Mouse (Mus musculus): ENCODE results near the gene Pde11a. TPM values are rescaled to one million over a fixed set of nuclear protein-coding genes. Genes with fewer than 3 reads are reported as not detected.

Gene Pde11a
- polyA plus RNA-seq, 1 experiment from 2014 or later, result not detected

GRCm38 (mm10) chr2:75991581-75992205, 346.9 kb downstream of the Pde11a start:
- Histone ChIP-seq H3K4me1 (ENCODE audit: control insufficient read depth, insufficient read depth, low read length) (no peaks in the 10 kb centered on the region), H3K4me3 (ENCODE audit: low read depth, low read length) (no peak overlapping the region), H3K9ac (ENCODE audit: low read length) (no peak overlapping the region), H3K27ac (ENCODE audit: low read depth, low read length) (no peak overlapping the region), H3K4me2 (no peak overlapping the region), H3K27me3 (ENCODE audit: control insufficient read depth, insufficient read depth, low read length) (no peaks in the 10 kb centered on the region), H3K9me3 (ENCODE audit: control insufficient read depth, low read length) (no peaks in the 10 kb centered on the region), H3K36me3 (ENCODE audit: control insufficient read depth, insufficient read depth, low read length) (no peaks in the 10 kb centered on the region)
- ATAC-seq (ENCODE audit: low FRiP score) (no peak), DNase-seq (ENCODE audit: low spot score, missing footprints) (peak; percentile 68)
- WGBS, result 65% methylated on average over 6 of the region's 6 CpGs

- Histone ChIP-seq H3K27me3 (ENCODE audit: control insufficient read depth, insufficient read depth, low read length) (no peaks in the 10 kb centered on the region), H3K36me3 (ENCODE audit: control insufficient read depth, insufficient read depth, low read length) (no peaks in the 10 kb centered on the region), H3K9me3 (ENCODE audit: control insufficient read depth, low read length) (no peaks in the 10 kb centered on the region), H3K27ac (ENCODE audit: low read depth, low read length) (no peak overlapping the region), H3K9ac (ENCODE audit: low read length) (no peak overlapping the region), H3K4me2 (no peak overlapping the region), H3K4me3 (ENCODE audit: low read depth, low read length) (no peak overlapping the region), H3K4me1 (ENCODE audit: control insufficient read depth, insufficient read depth, low read length) (no peaks in the 10 kb centered on the region)
- ATAC-seq (ENCODE audit: low FRiP score), result peak; percentile 69; the same call in 1 of the 2 replicates
- peak; percentile 94 for DNase-seq (ENCODE audit: low spot score, missing footprints)
- 59% methylated on average over 13 of the region's 13 CpGs for WGBS
Measured at GRCm38 (mm10) chr2:75990885-75991539, 347.6 kb downstream of the Pde11a start.

- Histone ChIP-seq H3K9ac (ENCODE audit: low read length) (no peak overlapping the region), H3K27ac (ENCODE audit: low read depth, low read length) (no peak overlapping the region), H3K27me3 (ENCODE audit: control insufficient read depth, insufficient read depth, low read length) (no peaks in the 10 kb centered on the region), H3K4me3 (ENCODE audit: low read depth, low read length) (no peak overlapping the region), H3K9me3 (ENCODE audit: control insufficient read depth, low read length) (no peaks in the 10 kb centered on the region), H3K36me3 (ENCODE audit: control insufficient read depth, insufficient read depth, low read length) (no peaks in the 10 kb centered on the region), H3K4me2 (no peak overlapping the region), H3K4me1 (ENCODE audit: control insufficient read depth, insufficient read depth, low read length) (no peaks in the 10 kb centered on the region; the same call in 1 of the 2 replicates)
- ATAC-seq (ENCODE audit: low FRiP score), result no peak
- peak; percentile 83 for DNase-seq (ENCODE audit: low spot score, missing footprints)
- 69% methylated on average over 4 of the region's 4 CpGs for WGBS
Measured at GRCm38 (mm10) chr2:75989694-75990093, 348.9 kb downstream of the Pde11a start.

GRCm38 (mm10) chr2:75988779-75989363, 349.7 kb downstream of the Pde11a start:
- Histone ChIP-seq H3K36me3 (ENCODE audit: control insufficient read depth, insufficient read depth, low read length) (no peaks in the 10 kb centered on the region), H3K4me3 (ENCODE audit: low read depth, low read length) (no peak overlapping the region), H3K4me2 (no peak overlapping the region), H3K4me1 (ENCODE audit: control insufficient read depth, insufficient read depth, low read length) (no peaks in the 10 kb centered on the region; the same call in 1 of the 2 replicates), H3K27ac (ENCODE audit: low read depth, low read length) (peak overlapping the region; percentile 18; the same call in 1 of the 2 replicates), H3K9me3 (ENCODE audit: control insufficient read depth, low read length) (no peaks in the 10 kb centered on the region), H3K9ac (ENCODE audit: low read length) (no peak overlapping the region), H3K27me3 (ENCODE audit: control insufficient read depth, insufficient read depth, low read length) (no peaks in the 10 kb centered on the region)
- no peak for ATAC-seq (ENCODE audit: low FRiP score)
- 45% methylated on average over 7 of the region's 7 CpGs for WGBS
- DNase-seq (ENCODE audit: low spot score, missing footprints), result no peak

GRCm38 (mm10) chr2:75988378-75988777, 350.2 kb downstream of the Pde11a start:
- Histone ChIP-seq H3K9me3 (ENCODE audit: control insufficient read depth, low read length) (no peaks in the 10 kb centered on the region), H3K4me1 (ENCODE audit: control insufficient read depth, insufficient read depth, low read length) (no peaks in the 10 kb centered on the region; the same call in 1 of the 2 replicates), H3K4me3 (ENCODE audit: low read depth, low read length) (no peak overlapping the region), H3K27ac (ENCODE audit: low read depth, low read length) (no peak overlapping the region; the same call in 1 of the 2 replicates), H3K36me3 (ENCODE audit: control insufficient read depth, insufficient read depth, low read length) (no peaks in the 10 kb centered on the region), H3K27me3 (ENCODE audit: control insufficient read depth, insufficient read depth, low read length) (no peaks in the 10 kb centered on the region), H3K4me2 (no peak overlapping the region), H3K9ac (ENCODE audit: low read length) (no peak overlapping the region)
- DNase-seq (ENCODE audit: low spot score, missing footprints) (no peak), ATAC-seq (ENCODE audit: low FRiP score) (no peak)
- 79% methylated on average over 4 of the region's 4 CpGs for WGBS

- WGBS, result 78% methylated on average over 9 of the region's 9 CpGs
- H3K4me3 ChIP-seq (ENCODE audit: low read depth, low read length), result no peak overlapping the region
- H3K9me3 ChIP-seq (ENCODE audit: control insufficient read depth, low read length), result no peaks in the 10 kb centered on the region
- no peaks in the 10 kb centered on the region for H3K27me3 ChIP-seq (ENCODE audit: control insufficient read depth, insufficient read depth, low read length)
- ATAC-seq (ENCODE audit: low FRiP score), result no peak
- no peak overlapping the region for H3K27ac ChIP-seq (ENCODE audit: low read depth, low read length)
- no peaks in the 10 kb centered on the region for H3K36me3 ChIP-seq (ENCODE audit: control insufficient read depth, insufficient read depth, low read length)
- H3K4me2 ChIP-seq, result no peak overlapping the region
- DNase-seq (ENCODE audit: low spot score, missing footprints), result no peak
- H3K4me1 ChIP-seq (ENCODE audit: control insufficient read depth, insufficient read depth, low read length), result no peaks in the 10 kb centered on the region; the same call in 1 of the 2 replicates
- H3K9ac ChIP-seq (ENCODE audit: low read length), result no peak overlapping the region
Measured at GRCm38 (mm10) chr2:75987739-75988138, 350.8 kb downstream of the Pde11a start.

- DNase-seq (ENCODE audit: low spot score, missing footprints) (peak; percentile 90), ATAC-seq (ENCODE audit: low FRiP score) (peak; percentile 76)
- Histone ChIP-seq H3K4me1 (ENCODE audit: control insufficient read depth, insufficient read depth, low read length) (no peaks in the 10 kb centered on the region; the same call in 1 of the 2 replicates), H3K4me2 (no peak overlapping the region), H3K4me3 (ENCODE audit: low read depth, low read length) (no peak overlapping the region), H3K9ac (ENCODE audit: low read length) (peak overlapping the region; percentile 48; the same call in 1 of the 2 replicates), H3K36me3 (ENCODE audit: control insufficient read depth, insufficient read depth, low read length) (no peaks in the 10 kb centered on the region), H3K27me3 (ENCODE audit: control insufficient read depth, insufficient read depth, low read length) (no peaks in the 10 kb centered on the region), H3K27ac (ENCODE audit: low read depth, low read length) (no peak overlapping the region; the same call in 1 of the 2 replicates), H3K9me3 (ENCODE audit: control insufficient read depth, low read length) (peaks cover 3% of the 10 kb centered on the region; the same call in 1 of the 2 replicates)
- WGBS, result 4% methylated on average over 2 of the region's 2 CpGs
Measured at GRCm38 (mm10) chr2:75985124-75985523, 353.4 kb downstream of the Pde11a start.

- WGBS, result 90% methylated on average over 3 of the region's 3 CpGs
- ATAC-seq (ENCODE audit: low FRiP score) (no peak), DNase-seq (ENCODE audit: low spot score, missing footprints) (no peak)
- no peaks in the 10 kb centered on the region for H3K36me3 ChIP-seq (ENCODE audit: control insufficient read depth, insufficient read depth, low read length)
- no peaks in the 10 kb centered on the region; the same call in 1 of the 2 replicates for H3K4me1 ChIP-seq (ENCODE audit: control insufficient read depth, insufficient read depth, low read length)
- no peaks in the 10 kb centered on the region for H3K27me3 ChIP-seq (ENCODE audit: control insufficient read depth, insufficient read depth, low read length)
- no peak overlapping the region for H3K4me2 ChIP-seq
- no peak overlapping the region for H3K27ac ChIP-seq (ENCODE audit: low read depth, low read length)
- H3K9me3 ChIP-seq (ENCODE audit: control insufficient read depth, low read length), result peaks cover 3% of the 10 kb centered on the region; the same call in 1 of the 2 replicates
- no peak overlapping the region for H3K4me3 ChIP-seq (ENCODE audit: low read depth, low read length)
- no peak overlapping the region for H3K9ac ChIP-seq (ENCODE audit: low read length)
Measured at GRCm38 (mm10) chr2:75983847-75984246, 354.7 kb downstream of the Pde11a start.

- H3K9ac ChIP-seq (ENCODE audit: low read length), result no peak overlapping the region
- 95% methylated on average over 3 of the region's 3 CpGs for WGBS
Measured at GRCm38 (mm10) chr2:75983091-75983490, 355.5 kb downstream of the Pde11a start.

More at GRCm38 (mm10) chr2:75983091-75983490, 355.5 kb downstream of the Pde11a start:
- no peaks in the 10 kb centered on the region for H3K27me3 ChIP-seq (ENCODE audit: control insufficient read depth, insufficient read depth, low read length)
- no peak overlapping the region for H3K4me2 ChIP-seq
- no peak overlapping the region for H3K27ac ChIP-seq (ENCODE audit: low read depth, low read length)
- DNase-seq (ENCODE audit: low spot score, missing footprints), result peak; percentile 76
- H3K4me3 ChIP-seq (ENCODE audit: low read depth, low read length), result no peak overlapping the region
- H3K4me1 ChIP-seq (ENCODE audit: control insufficient read depth, insufficient read depth, low read length), result no peaks in the 10 kb centered on the region; the same call in 1 of the 2 replicates
- peaks cover 3% of the 10 kb centered on the region; the same call in 1 of the 2 replicates for H3K9me3 ChIP-seq (ENCODE audit: control insufficient read depth, low read length)
- H3K36me3 ChIP-seq (ENCODE audit: control insufficient read depth, insufficient read depth, low read length), result no peaks in the 10 kb centered on the region
- ATAC-seq (ENCODE audit: low FRiP score), result no peak

All from midbrain, embryonic 11.5 days (tissue).